Mouse (Mus musculus) lung, adult 2 months (tissue): ENCODE data around the gene Adam21. TPM values are rescaled to one million over a fixed set of nuclear protein-coding genes. Genes with fewer than 3 reads are reported as not detected.
A peak's percentile ranks its signal among the peaks of the same experiment; 100 is the strongest.
"Not testable (repeated sequence)": the region's sequence is repeated elsewhere in the genome, so short reads cannot be mapped to it uniquely, and the experiment has no call there.

Source experiments
- DNase-seq: peaks from one replicate; pipeline ENCODE4 v3.0.0; 2022
- H3K4me1 ChIP-seq: fragments of 200-500 bp; 2 replicates; pipeline ENCODE4 v1.6.1; 2011; ENCODE audit warnings: low read length; ENCODE audit not compliant: control insufficient read depth, insufficient read depth
- H3K4me3 ChIP-seq: fragments of 200-500 bp; replicated peaks from 2 replicates; pipeline ENCODE3; 2011; ENCODE audit warnings: low read depth, mild to moderate bottlenecking, control low read depth, low read length; ENCODE audit errors: extremely low read depth
- CTCF ChIP-seq: fragments of 200-500 bp; IDR thresholded peaks from 2 replicates; pipeline ENCODE4 v1.5.1; 2011; ENCODE audit warnings: mild to moderate bottlenecking, low read length, control low read depth; ENCODE audit not compliant: insufficient read depth
- POLR2A ChIP-seq: fragments of 200-500 bp; IDR thresholded peaks from 2 replicates; pipeline ENCODE4 v1.6.1; 2011; ENCODE audit warnings: low read depth, mild to moderate bottlenecking, control low read depth, low read length, borderline replicate concordance; ENCODE audit errors: extremely low read depth
- WGBS: fragments of 180-500 bp; shearing (Covaris S2); methylation state at CpG from one replicate; pipeline ENCODE4 v1.1.7; 2018; 5-methylcytosine and 5-hydroxymethylcytosine counted together
- polyA plus RNA-seq: library from polyadenylated mRNA; depleted of rRNA; stranded (reverse); fragments of >200 nt; gene quantifications from 2 replicates; pipeline ENCODE4 v1.2.3, GENCODE M21; 2012; rRNA removed

The Adam21 gene
- polyA plus RNA-seq, 1 experiment, result not detected

GRCm38 (mm10) chr12:81547163-81547562 lies 21.1 kb downstream of the Adam21 start:
- no peak overlapping the region for H3K4me3 ChIP-seq
- DNase-seq, result no peak
- no peaks in the 10 kb centered on the region for H3K4me1 ChIP-seq
- TF ChIP-seq POLR2A (no peak), CTCF (no peak)
- WGBS, result 58% methylated on average over 4 of the region's 4 CpGs

- 33% methylated on average over 4 of the region's 4 CpGs for WGBS
- peak overlapping the region; percentile 79 for H3K4me3 ChIP-seq
- TF ChIP-seq CTCF (no peak), POLR2A (no peak)
- peaks cover 2% of the 10 kb centered on the region for H3K4me1 ChIP-seq
- DNase-seq, result no peak
Measured at GRCm38 (mm10) chr12:81533029-81533419, 35.2 kb downstream of the Adam21 start.

- H3K4me3 ChIP-seq, result peak within 1 kb of the TSS; percentile 79
- WGBS, result under 1% methylated on average over 46 of the region's 46 CpGs
- peak; percentile 78 for DNase-seq
- TF ChIP-seq POLR2A (peak; percentile 72; the same call in 1 of the 2 replicates), CTCF (no peak)
- peaks cover 2% of the 10 kb centered on the region for H3K4me1 ChIP-seq
Measured at GRCm38 (mm10) chr12:81532316-81533028, 35.8 kb downstream of the Adam21 start, which contains the start of the genes Gm20498 and Synj2bp. TSS of gene Gm20498 (minus strand) at chr12:81532905. TSS of gene Synj2bp (minus strand) at chr12:81532911.

- H3K4me3 ChIP-seq, DNase-seq, H3K4me1 ChIP-seq: not testable (repeated sequence)
- 79% methylated on average over 7 of the region's 8 CpGs for WGBS
Measured at GRCm38 (mm10) chr12:81530587-81530986, 37.7 kb downstream of the Adam21 start.

Other genes starting within 250 kb of the Adam21 start
- 0.61 and 0.77 TPM in 2 replicates for gene Slc8a3, start 235.3 kb downstream of the Adam21 start, polyA plus RNA-seq
- 0.22 and 0.28 TPM in 2 replicates for gene Gm4787, start 189.0 kb downstream of the Adam21 start, polyA plus RNA-seq
- 0.17 and 0.21 TPM in 2 replicates for gene Adam4, start 146.5 kb downstream of the Adam21 start, polyA plus RNA-seq
- 50.6 and 59.0 TPM in 2 replicates for gene Cox16, start 83.3 kb downstream of the Adam21 start, polyA plus RNA-seq
- 13.1 and 14.7 TPM in 2 replicates for gene Gm20498, start 35.6 kb downstream of the Adam21 start, polyA plus RNA-seq
- gene Synj2bp, start 35.6 kb downstream of the Adam21 start, polyA plus RNA-seq, result 19.1 and 27.1 TPM in 2 replicates
- gene Med6, start 26.5 kb upstream of the Adam21 start, polyA plus RNA-seq, result 3.7 and 8.4 TPM in 2 replicates
- gene Ttc9, start 62.8 kb upstream of the Adam21 start, polyA plus RNA-seq, result 10.2 and 12.8 TPM in 2 replicates
- gene Map3k9, start 212.7 kb upstream of the Adam21 start, polyA plus RNA-seq, result 5.9 and 6.7 TPM in 2 replicates